Comparison of ENCODE assay signal across 30 mouse cellular contexts in genomic region chr15:97747486-97747885, GRCm38 (mm10). TPM values are rescaled to one million over a fixed set of nuclear protein-coding genes. Genes with fewer than 3 reads are reported as not detected.
"Had no signal": no experiment of that assay in that cellular context is flagged by ENCODE, and none has a peak within 500 bp of the region (broad histone marks: within the 10 kb centered on the region; RNA-seq: fewer than 3 reads in every experiment).

No protein-coding gene starts in this region.

- H3K9ac ChIP-seq: limb, embryonic 12.5 days; limb, embryonic 13.5 days; limb, embryonic 15.5 days; liver, embryonic 12.5 days; liver, embryonic 13.5 days; liver, embryonic 14.5 days; liver, postnatal 0 days; lung, embryonic 14.5 days; lung, embryonic 15.5 days; midbrain, embryonic 12.5 days; midbrain, embryonic 13.5 days; midbrain, embryonic 15.5 days had no signal

- H3K9me3 ChIP-seq: limb, embryonic 10.5 days; limb, embryonic 12.5 days; limb, embryonic 13.5 days; limb, embryonic 15.5 days; liver, embryonic 12.5 days; liver, embryonic 13.5 days; liver, embryonic 15.5 days; lung, embryonic 15.5 days; megakaryocyte, embryonic 14.5 days; midbrain, embryonic 10.5 days; midbrain, embryonic 12.5 days; midbrain, embryonic 13.5 days; midbrain, embryonic 15.5 days had no signal

- DNase-seq: left cerebral cortex, postnatal 4 days; liver, embryonic 13.5 days; liver, postnatal 0 days; lung, adult 18-20 months; lung, adult 2 months; lung, embryonic 14.5 days; lung, postnatal 10 days; lung, postnatal 14 days; lung, postnatal 36 days; lung, postnatal 4 days; midbrain, embryonic 14.5 days had no signal

- ATAC-seq: lung, postnatal 0 days; midbrain, embryonic 13.5 days; midbrain, embryonic 15.5 days; midbrain, embryonic 16.5 days had no signal

- H3K27me3 ChIP-seq: limb, embryonic 12.5 days; limb, embryonic 13.5 days; limb, embryonic 15.5 days; liver, embryonic 12.5 days; liver, embryonic 13.5 days; liver, embryonic 15.5 days; lung, embryonic 15.5 days had no signal

- H3K36me3 ChIP-seq: limb, embryonic 10.5 days; limb, embryonic 12.5 days; limb, embryonic 13.5 days; liver, embryonic 13.5 days; liver, embryonic 15.5 days; midbrain, embryonic 10.5 days; midbrain, embryonic 12.5 days; midbrain, embryonic 13.5 days; midbrain, embryonic 15.5 days had no signal

- H3K27ac ChIP-seq: left cerebral cortex, adult 2 months; limb, embryonic 10.5 days; limb, embryonic 12.5 days; limb, embryonic 13.5 days; limb, embryonic 15.5 days; liver, embryonic 12.5 days; liver, embryonic 14.5 days; liver, embryonic 15.5 days; lung, embryonic 15.5 days; macrophage; midbrain, embryonic 12.5 days; midbrain, embryonic 13.5 days; midbrain, embryonic 15.5 days had no signal

- H3K4me3 ChIP-seq: left cerebral cortex, adult 2 months; limb, embryonic 10.5 days; limb, embryonic 12.5 days; limb, embryonic 13.5 days; limb, embryonic 15.5 days; liver, embryonic 12.5 days; liver, embryonic 13.5 days; lung, embryonic 15.5 days; megakaryocyte, embryonic 14.5 days; midbrain, embryonic 10.5 days; midbrain, embryonic 12.5 days; midbrain, embryonic 13.5 days; midbrain, embryonic 15.5 days; myocyte had no signal

RNA-seq across cellular contexts. Expression of gene Endou, which starts 16.3 kb away (rescaled TPM):
- polyA plus RNA-seq: liver, embryonic 11.5 days; liver, embryonic 12.5 days; liver, embryonic 13.5 days; lung, embryonic 14.5 days had no signal
